Comparison of ENCODE assay signal across 15 mouse cellular contexts in genomic region chr9:50970413-50970812, GRCm38 (mm10).
"Had no signal": no experiment of that assay in that cellular context is flagged by ENCODE, and none has a peak within 500 bp of the region (broad histone marks: within the 10 kb centered on the region; RNA-seq: fewer than 3 reads in every experiment).

No protein-coding gene starts in this region.

- H3K4me3 ChIP-seq: layer of hippocampus, adult 2 months; limb, embryonic 12.5 days; liver, embryonic 13.5 days; midbrain, embryonic 12.5 days; myocyte; neural tube, embryonic 15.5 days had no signal

- H3K9ac ChIP-seq: limb, embryonic 12.5 days; liver, embryonic 13.5 days; liver, postnatal 0 days; midbrain, embryonic 12.5 days; neural tube, embryonic 15.5 days had no signal

- H3K4me1 ChIP-seq: limb, embryonic 12.5 days; midbrain, embryonic 12.5 days; neural tube, embryonic 15.5 days had no signal

- ATAC-seq: intestine, embryonic 16.5 days; liver, postnatal 0 days; midbrain, embryonic 16.5 days had no signal

- H3K36me3 ChIP-seq: limb, embryonic 12.5 days; liver, embryonic 13.5 days; midbrain, embryonic 12.5 days; neural tube, embryonic 15.5 days had no signal

- H3K9me3 ChIP-seq: limb, embryonic 12.5 days; liver, embryonic 13.5 days; midbrain, embryonic 12.5 days; neural tube, embryonic 15.5 days had no signal

- H3K4me2 ChIP-seq: limb, embryonic 12.5 days; liver, embryonic 13.5 days; midbrain, embryonic 12.5 days; neural tube, embryonic 15.5 days had no signal

- DNase-seq: kidney, adult 2 months; kidney, postnatal 25 days; liver; liver, embryonic 13.5 days; liver, postnatal 0 days; lung, postnatal 10 days; thymus, adult 18-20 months; thymus, postnatal 14 days had no signal

- H3K27ac ChIP-seq: limb, embryonic 12.5 days; liver, embryonic 13.5 days; midbrain, embryonic 12.5 days; neural tube, embryonic 15.5 days had no signal

- H3K27me3 ChIP-seq: limb, embryonic 12.5 days; liver, embryonic 13.5 days; midbrain, embryonic 12.5 days; neural tube, embryonic 15.5 days had no signal
